Mouse (Mus musculus) embryonic facial prominence, embryonic 13.5 days (tissue): ENCODE results near the gene Glrx5. TPM values are rescaled to one million over a fixed set of nuclear protein-coding genes. Genes with fewer than 3 reads are reported as not detected.
A peak's percentile ranks its signal among the peaks of the same experiment; 100 is the strongest.

Experiments used
- ATAC-seq: fragments of 200-750 bp; cut with Nextera tagmentation; 2 replicates; pipeline ENCODE4 v1.8.0; 2017; ENCODE audit warnings: low read depth; ENCODE audit not compliant: insufficient number of reproducible peaks, insufficient read depth, low FRiP score, low TSS enrichment
- H3K27ac ChIP-seq: fragments of 300-500 bp; sonication (generic); 2 replicates; pipeline ENCODE4 v1.5.1; 2015; ENCODE audit warnings: moderate library complexity, mild to moderate bottlenecking, inconsistent platforms
- H3K27me3 ChIP-seq: fragments of 300-500 bp; sonication (generic); 2 replicates; pipeline ENCODE4 v1.6.1; 2015; ENCODE audit warnings: mild to moderate bottlenecking, inconsistent platforms
- H3K36me3 ChIP-seq: fragments of 300-500 bp; sonication (generic); 2 replicates; pipeline ENCODE4 v1.6.1; 2015; ENCODE audit warnings: mild to moderate bottlenecking, inconsistent platforms
- H3K4me1 ChIP-seq: fragments of 300-500 bp; sonication (generic); 2 replicates; pipeline ENCODE4 v1.6.1; 2015; ENCODE audit warnings: inconsistent platforms
- H3K4me2 ChIP-seq: fragments of 300-500 bp; sonication (generic); 2 replicates; pipeline ENCODE4 v1.6.1; 2015; ENCODE audit warnings: moderate library complexity, mild to moderate bottlenecking, inconsistent platforms
- H3K4me3 ChIP-seq: fragments of 300-500 bp; sonication (generic); 2 replicates; pipeline ENCODE4 v1.5.1; 2015; ENCODE audit warnings: mild to moderate bottlenecking, inconsistent platforms
- H3K9ac ChIP-seq: fragments of 300-500 bp; sonication (generic); 2 replicates; pipeline ENCODE4 v1.6.1; 2015; ENCODE audit warnings: mild to moderate bottlenecking, inconsistent platforms
- H3K9me3 ChIP-seq: fragments of 300-500 bp; sonication (generic); 2 replicates; pipeline ENCODE4 v1.6.1; 2016; ENCODE audit warnings: inconsistent platforms
- WGBS: fragments of 180-500 bp; shearing (Covaris S2); methylation state at CpG from one replicate; pipeline ENCODE4 v1.1.7; 2015; ENCODE audit warnings: mixed read lengths; 5-methylcytosine and 5-hydroxymethylcytosine counted together
- polyA plus RNA-seq: library from polyadenylated mRNA; unstranded; fragments of >200 nt; fragmentation: Nextera tagmentation; extraction: Ambion mirVana; gene quantifications from 2 replicates; pipeline ENCODE4 v1.2.1, GENCODE M21; 2015

Glrx5 gene
- polyA plus RNA-seq, 1 experiment from 2014 or later = 158 TPM

DNA sequence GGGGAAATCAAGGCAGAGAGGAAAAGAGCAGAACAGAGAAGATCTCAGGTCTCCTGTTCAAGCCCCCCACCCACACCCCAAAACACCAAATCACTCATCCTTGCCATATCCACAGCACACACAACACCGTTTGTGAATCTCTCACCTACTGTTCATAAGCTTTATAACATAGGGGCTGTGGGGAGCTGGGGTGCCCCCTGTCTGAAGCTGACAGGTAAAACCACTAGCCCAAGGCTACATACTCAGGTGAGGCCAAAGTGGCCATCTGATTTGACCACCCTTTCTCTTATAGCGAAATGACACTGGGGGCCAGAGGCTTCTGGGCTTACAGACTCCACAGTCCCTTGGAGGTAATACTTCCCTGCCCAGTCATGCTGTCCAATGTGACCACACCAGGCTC is 24.3 kb upstream of the Glrx5 start:
- ATAC-seq = no peak
- H3K4me1 ChIP-seq = peaks cover 38% of the 10 kb centered on the region
- peak overlapping the region; percentile 44; the same call in 1 of the 2 replicates for H3K9ac ChIP-seq
- H3K4me3 ChIP-seq = peak overlapping the region; percentile 68
- no peaks in the 10 kb centered on the region for H3K36me3 ChIP-seq
- 59% methylated on average over 2 of the region's 2 CpGs for WGBS
- H3K27me3 ChIP-seq = peaks cover 40% of the 10 kb centered on the region
- H3K27ac ChIP-seq = no peak overlapping the region
- H3K4me2 ChIP-seq = peak overlapping the region; percentile 95
- H3K9me3 ChIP-seq = no peaks in the 10 kb centered on the region

GRCm38 (mm10) chr12:105008752-105009178 is 23.7 kb upstream of the Glrx5 start:
- ATAC-seq = peak; percentile 60
- WGBS = 2% methylated on average over 13 of the region's 13 CpGs
- Histone ChIP-seq H3K36me3 (no peaks in the 10 kb centered on the region), H3K27me3 (peaks cover 40% of the 10 kb centered on the region), H3K4me3 (peak overlapping the region; percentile 68), H3K9ac (peak overlapping the region; percentile 44), H3K4me2 (peak overlapping the region; percentile 95), H3K27ac (no peak overlapping the region; the same call in 1 of the 2 replicates), H3K4me1 (peaks cover 36% of the 10 kb centered on the region), H3K9me3 (no peaks in the 10 kb centered on the region)

GRCm38 (mm10) chr12:105009370-105010212 is 22.9 kb upstream of the Glrx5 start, which contains the start of gene Syne3:
Gene Syne3 (minus strand): TSS chr12:105009809.
- WGBS = under 1% methylated on average over 60 of the region's 66 CpGs
- Histone ChIP-seq H3K4me1 (peaks cover 36% of the 10 kb centered on the region), H3K9ac (peak within 1 kb of the TSS; percentile 74), H3K4me3 (peak within 1 kb of the TSS; percentile 68), H3K9me3 (no peaks in the 10 kb centered on the region), H3K36me3 (no peaks in the 10 kb centered on the region), H3K4me2 (peak within 1 kb of the TSS; percentile 95), H3K27ac (no peak within 1 kb of the TSS; the same call in 1 of the 2 replicates), H3K27me3 (peaks cover 40% of the 10 kb centered on the region)
- ATAC-seq = peak; percentile 54; the same call in 1 of the 2 replicates

GRCm38 (mm10) chr12:105010213-105010790 is 22.2 kb upstream of the Glrx5 start:
- H3K27ac ChIP-seq = no peak overlapping the region
- 13% methylated on average over 9 of the region's 9 CpGs for WGBS
- H3K4me1 ChIP-seq = peaks cover 33% of the 10 kb centered on the region
- ATAC-seq = no peak
- no peaks in the 10 kb centered on the region for H3K9me3 ChIP-seq
- H3K4me3 ChIP-seq = peak overlapping the region; percentile 68
- H3K4me2 ChIP-seq = peak overlapping the region; percentile 95
- H3K36me3 ChIP-seq = no peaks in the 10 kb centered on the region
- peaks cover 40% of the 10 kb centered on the region for H3K27me3 ChIP-seq
- peak overlapping the region; percentile 74 for H3K9ac ChIP-seq

GRCm38 (mm10) chr12:105011589-105011988 is 20.9 kb upstream of the Glrx5 start:
- Histone ChIP-seq H3K4me2 (no peak overlapping the region), H3K9me3 (no peaks in the 10 kb centered on the region), H3K4me3 (no peak overlapping the region), H3K9ac (no peak overlapping the region), H3K36me3 (no peaks in the 10 kb centered on the region), H3K27ac (no peak overlapping the region; the same call in 1 of the 2 replicates), H3K27me3 (peaks cover 38% of the 10 kb centered on the region), H3K4me1 (peaks cover 30% of the 10 kb centered on the region)
- WGBS = 80% methylated on average over 1 of the region's 1 CpGs
- no peak for ATAC-seq

DNA sequence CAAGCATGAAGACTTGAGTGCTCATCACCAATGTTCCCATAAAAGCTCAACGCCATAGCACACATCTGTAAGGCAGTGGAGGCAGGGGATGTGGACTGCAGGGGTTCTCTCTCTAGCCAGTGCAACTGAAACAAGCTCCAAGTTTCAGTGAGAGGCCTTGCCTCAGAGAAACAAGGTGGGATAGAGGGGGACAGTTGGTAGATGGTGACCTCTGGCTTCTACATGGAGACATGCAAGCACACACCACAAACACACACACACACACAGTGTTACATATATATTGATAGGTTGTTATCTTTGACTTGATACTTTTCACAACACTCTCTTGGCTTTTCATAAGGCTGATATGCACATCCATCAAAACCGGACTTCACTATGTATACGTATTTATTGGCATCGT is 20.2 kb upstream of the Glrx5 start:
- no peaks in the 10 kb centered on the region for H3K9me3 ChIP-seq
- no peaks in the 10 kb centered on the region for H3K36me3 ChIP-seq
- H3K4me2 ChIP-seq = no peak overlapping the region
- 96% methylated on average over 4 of the region's 4 CpGs for WGBS
- peaks cover 34% of the 10 kb centered on the region for H3K27me3 ChIP-seq
- H3K4me3 ChIP-seq = no peak overlapping the region
- H3K9ac ChIP-seq = no peak overlapping the region
- H3K27ac ChIP-seq = peak overlapping the region; percentile 81; the same call in 1 of the 2 replicates
- H3K4me1 ChIP-seq = peaks cover 30% of the 10 kb centered on the region
- no peak for ATAC-seq

- Histone ChIP-seq H3K27ac (peak overlapping the region; percentile 81), H3K36me3 (no peaks in the 10 kb centered on the region)
- 17% methylated on average over 17 of the region's 17 CpGs for WGBS
Observed at GRCm38 (mm10) chr12:105013065-105013464, 19.4 kb upstream of the Glrx5 start.

GRCm38 (mm10) chr12:105016199-105016598 is 16.3 kb upstream of the Glrx5 start:
- Histone ChIP-seq H3K9ac (no peak overlapping the region), H3K4me3 (no peak overlapping the region), H3K9me3 (no peaks in the 10 kb centered on the region), H3K27me3 (peaks cover 3% of the 10 kb centered on the region; the same call in 1 of the 2 replicates), H3K4me1 (peaks cover 14% of the 10 kb centered on the region), H3K27ac (no peak overlapping the region), H3K4me2 (no peak overlapping the region), H3K36me3 (no peaks in the 10 kb centered on the region)
- ATAC-seq = no peak
- 61% methylated on average over 4 of the region's 4 CpGs for WGBS

More at GRCm38 (mm10) chr12:105013065-105013464, 19.4 kb upstream of the Glrx5 start:
- 0 out of 2 replicates have a peak overlapping the region, but pooled peaks have one; percentile 0 for H3K4me3 ChIP-seq
- peak overlapping the region; percentile 30 for H3K4me2 ChIP-seq
- H3K9ac ChIP-seq = no peak overlapping the region
- H3K27me3 ChIP-seq = peaks cover 26% of the 10 kb centered on the region
- peaks cover 29% of the 10 kb centered on the region for H3K4me1 ChIP-seq
- no peak for ATAC-seq
- no peaks in the 10 kb centered on the region for H3K9me3 ChIP-seq

- no peak for ATAC-seq
- no peak overlapping the region for H3K9ac ChIP-seq
- H3K9me3 ChIP-seq = no peaks in the 10 kb centered on the region
- H3K4me1 ChIP-seq = peaks cover 14% of the 10 kb centered on the region
- no peak overlapping the region for H3K4me3 ChIP-seq
- no peak overlapping the region for H3K27ac ChIP-seq
- 79% methylated on average over 10 of the region's 10 CpGs for WGBS
- H3K4me2 ChIP-seq = no peak overlapping the region
- no peaks in the 10 kb centered on the region for H3K36me3 ChIP-seq
- no peaks in the 10 kb centered on the region for H3K27me3 ChIP-seq
Observed at GRCm38 (mm10) chr12:105016639-105017038, 15.8 kb upstream of the Glrx5 start.

- no peak for ATAC-seq
- peaks cover 15% of the 10 kb centered on the region for H3K9me3 ChIP-seq
- H3K4me2 ChIP-seq = no peak overlapping the region
- no peak overlapping the region for H3K27ac ChIP-seq
- H3K4me1 ChIP-seq = peaks cover 3% of the 10 kb centered on the region; the same call in 1 of the 2 replicates
- no peak overlapping the region for H3K4me3 ChIP-seq
- 0 out of 2 replicates have a peak overlapping the region, but pooled peaks have one; percentile 3 for H3K9ac ChIP-seq
- 0 out of 2 replicates have a peak, but pooled peaks cover 5% of the 10 kb centered on the region for H3K36me3 ChIP-seq
- H3K27me3 ChIP-seq = no peaks in the 10 kb centered on the region
- WGBS = 68% methylated on average over 19 of the region's 19 CpGs
Observed at GRCm38 (mm10) chr12:105019359-105020219, 12.9 kb upstream of the Glrx5 start.
